Mouse (Mus musculus) hindbrain, embryonic 16.5 days (tissue): Measurements from ENCODE around the gene Stx4a. TPM values are rescaled to one million over a fixed set of nuclear protein-coding genes. Genes with fewer than 3 reads are reported as not detected.

Source experiments
- ATAC-seq: fragments of 200-750 bp; cut with Nextera tagmentation; 2 replicates; pipeline ENCODE4 v1.8.0; 2017; ENCODE audit warnings: moderate TSS enrichment, moderate library complexity
- H3K27ac ChIP-seq: fragments of 300-500 bp; sonication (generic); 2 replicates; pipeline ENCODE4 v1.5.1; 2014; ENCODE audit warnings: low read depth, mild to moderate bottlenecking, control low read depth, low read length, moderate library complexity
- H3K27me3 ChIP-seq: fragments of 300-500 bp; sonication (generic); replicated peaks from 2 replicates; pipeline ENCODE4 v1.6.1; 2014; ENCODE audit warnings: low read length; ENCODE audit not compliant: control insufficient read depth, insufficient read depth
- H3K36me3 ChIP-seq: fragments of 300-500 bp; sonication (generic); 2 replicates; pipeline ENCODE4 v1.6.1; 2014; ENCODE audit warnings: mild to moderate bottlenecking, low read length, moderate library complexity, mixed read lengths; ENCODE audit not compliant: control insufficient read depth, insufficient read depth
- H3K4me1 ChIP-seq: fragments of 300-500 bp; sonication (generic); 2 replicates; pipeline ENCODE4 v1.6.1; 2014; ENCODE audit warnings: low read depth, low read length; ENCODE audit not compliant: control insufficient read depth, insufficient read depth
- H3K4me2 ChIP-seq: fragments of 300-500 bp; sonication (generic); 2 replicates; pipeline ENCODE4 v1.6.1; 2014; ENCODE audit warnings: mild to moderate bottlenecking, low read length, control low read depth, moderate library complexity
- H3K4me3 ChIP-seq: fragments of 300-500 bp; sonication (generic); 2 replicates; pipeline ENCODE4 v1.5.1; 2014; ENCODE audit warnings: mild to moderate bottlenecking, low read length, control low read depth, moderate library complexity
- H3K9ac ChIP-seq: fragments of 300-500 bp; sonication (generic); 2 replicates; pipeline ENCODE4 v1.6.1; 2014; ENCODE audit warnings: low read depth, mild to moderate bottlenecking, control low read depth, low read length, moderate library complexity
- H3K9me3 ChIP-seq: fragments of 300-500 bp; sonication (generic); 2 replicates; pipeline ENCODE4 v1.6.1; 2014; ENCODE audit warnings: mild to moderate bottlenecking, low read length, moderate library complexity; ENCODE audit not compliant: control insufficient read depth
- WGBS: fragments of 180-500 bp; shearing (Covaris S2); extraction: QIAGEN DNeasy Blood & Tissue Kit; methylation state at CpG from one replicate; pipeline ENCODE4 v1.1.7; 2014; 5-methylcytosine and 5-hydroxymethylcytosine counted together
- polyA plus RNA-seq: library from polyadenylated mRNA; unstranded; fragments of >200 nt; fragmentation: Nextera tagmentation; extraction: Ambion mirVana; gene quantifications from 2 replicates; pipeline ENCODE4 v1.2.1, GENCODE M21; 2015

Stx4a gene
- polyA plus RNA-seq, 1 experiment from 2014 or later = 21.6 TPM

DNA sequence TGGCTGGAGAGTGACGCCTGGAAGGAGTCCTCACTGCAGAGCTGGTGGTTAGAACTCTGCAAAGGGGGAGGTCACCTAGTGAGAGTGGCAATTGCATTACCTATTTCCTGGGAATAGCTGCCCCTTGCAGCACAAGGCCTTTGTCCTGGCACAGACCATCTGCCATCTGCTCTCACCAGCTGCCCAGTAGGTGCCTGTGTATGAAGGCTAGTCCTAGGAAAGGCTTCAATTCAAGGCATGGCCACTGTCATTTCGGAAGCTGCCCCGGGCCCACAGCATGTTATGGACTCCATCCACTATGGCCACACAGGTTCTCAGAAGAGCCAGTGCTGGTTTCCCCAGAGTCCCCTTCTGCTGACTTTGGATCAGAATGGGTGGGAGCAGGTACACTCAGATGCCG, 25.5 kb upstream of the Stx4a start:
- Histone ChIP-seq H3K4me2 (no peak overlapping the region), H3K9ac (no peak overlapping the region), H3K4me1 (peaks cover 6% of the 10 kb centered on the region; the same call in 1 of the 2 replicates), H3K27me3 (no peaks in the 10 kb centered on the region), H3K36me3 (peaks cover 46% of the 10 kb centered on the region), H3K9me3 (no peaks in the 10 kb centered on the region), H3K4me3 (no peak overlapping the region), H3K27ac (no peak overlapping the region)
- WGBS = 85% methylated on average over 4 of the region's 4 CpGs
- no peak for ATAC-seq

DNA sequence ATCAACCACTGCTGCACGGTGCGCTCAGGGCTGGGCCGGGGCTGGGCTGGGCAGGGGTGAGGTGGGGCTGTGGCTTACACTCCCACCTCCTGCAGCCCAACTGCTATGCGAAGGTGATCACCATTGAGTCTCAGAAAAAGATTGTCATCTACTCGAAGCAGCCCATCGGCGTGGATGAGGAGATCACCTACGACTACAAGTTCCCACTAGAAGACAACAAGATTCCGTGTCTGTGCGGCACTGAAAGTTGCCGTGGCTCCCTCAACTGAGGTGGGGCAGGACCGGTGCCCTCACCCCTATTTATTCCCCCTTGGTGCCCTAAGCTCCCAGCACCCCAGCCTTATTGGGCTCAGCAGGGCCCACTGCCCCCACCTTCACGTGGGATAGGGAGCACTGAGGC, 24.9 kb upstream of the Stx4a start:
- no peak for ATAC-seq
- no peak overlapping the region for H3K27ac ChIP-seq
- H3K4me3 ChIP-seq = no peak overlapping the region
- H3K36me3 ChIP-seq = peaks cover 44% of the 10 kb centered on the region
- no peak overlapping the region for H3K4me2 ChIP-seq
- H3K27me3 ChIP-seq = no peaks in the 10 kb centered on the region
- WGBS = 90% methylated on average over 12 of the region's 13 CpGs
- H3K9me3 ChIP-seq = no peaks in the 10 kb centered on the region
- H3K4me1 ChIP-seq = peaks cover 6% of the 10 kb centered on the region; the same call in 1 of the 2 replicates
- H3K9ac ChIP-seq = no peak overlapping the region

DNA sequence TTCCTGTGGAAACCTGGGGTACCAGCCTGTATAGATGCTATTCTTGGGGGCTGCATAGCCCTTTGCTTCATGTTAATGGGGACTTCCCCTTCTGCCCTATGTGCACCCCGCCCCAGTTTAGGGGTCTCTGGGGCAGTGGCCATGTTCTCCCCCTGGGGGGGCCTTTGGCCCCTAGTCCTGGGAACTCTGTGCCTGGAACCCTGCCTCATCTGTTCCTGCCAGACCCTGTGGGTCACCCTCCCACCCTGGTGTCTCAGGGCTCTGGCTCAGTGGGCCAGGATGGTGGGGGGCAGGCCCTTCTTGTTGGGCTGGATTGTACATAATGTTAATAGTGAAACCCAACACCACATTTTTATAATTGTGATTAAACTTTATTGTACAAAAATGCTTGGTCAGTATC, 24.4 kb upstream of the Stx4a start:
- no peak overlapping the region for H3K9ac ChIP-seq
- peaks cover 6% of the 10 kb centered on the region; the same call in 1 of the 2 replicates for H3K4me1 ChIP-seq
- peak overlapping the region; percentile 23; the same call in 1 of the 2 replicates for H3K27ac ChIP-seq
- H3K9me3 ChIP-seq = no peaks in the 10 kb centered on the region
- H3K36me3 ChIP-seq = peaks cover 47% of the 10 kb centered on the region
- WGBS = 88% methylated on average over 1 of the region's 1 CpGs
- no peaks in the 10 kb centered on the region for H3K27me3 ChIP-seq
- no peak overlapping the region for H3K4me2 ChIP-seq
- no peak overlapping the region for H3K4me3 ChIP-seq
- no peak for ATAC-seq

DNA sequence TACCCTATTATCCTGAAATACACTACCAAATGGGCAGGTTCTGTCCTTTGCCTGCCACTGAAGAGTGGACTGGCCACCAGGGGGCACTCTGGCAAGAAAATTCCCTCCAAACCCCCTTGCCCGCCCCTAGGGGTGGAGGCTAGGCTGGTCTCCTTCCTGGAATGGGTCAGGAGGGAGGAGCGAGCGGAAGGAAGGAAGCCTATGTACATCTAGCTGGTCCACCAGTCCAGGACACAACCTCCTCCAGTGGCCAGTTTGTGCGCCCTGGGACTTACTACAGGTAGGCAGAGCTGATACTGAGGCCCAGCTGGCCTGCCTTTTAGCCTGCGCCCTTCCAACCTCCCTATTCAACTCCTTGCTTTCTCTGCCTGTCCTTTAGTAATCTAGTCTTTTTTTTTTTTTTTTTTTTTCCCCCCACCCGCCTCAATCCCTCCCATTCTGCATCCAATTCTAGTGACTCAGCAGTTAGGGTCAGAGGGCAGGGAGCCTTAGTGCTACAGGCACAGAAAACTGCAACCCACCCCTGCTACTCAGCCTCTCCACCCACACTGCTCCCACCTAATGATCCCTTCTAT, 23.6 kb upstream of the Stx4a start, which contains the start of gene Hsd3b7:
Gene Hsd3b7 (plus strand): TSS at position 170 of the 575 bp plus-strand sequence.
- Histone ChIP-seq H3K9me3 (no peaks in the 10 kb centered on the region), H3K9ac (0 out of 2 replicates have a peak within 1 kb of the TSS, but pooled peaks have one; percentile 27), H3K4me3 (no peak within 1 kb of the TSS), H3K36me3 (peaks cover 43% of the 10 kb centered on the region), H3K27ac (peak within 1 kb of the TSS; percentile 23; the same call in 1 of the 2 replicates), H3K4me1 (peaks cover 6% of the 10 kb centered on the region; the same call in 1 of the 2 replicates), H3K27me3 (no peaks in the 10 kb centered on the region), H3K4me2 (peak within 1 kb of the TSS; percentile 24)
- peak; percentile 79 for ATAC-seq
- 26% methylated on average over 6 of the region's 6 CpGs for whole genome bisulfite sequencing

DNA sequence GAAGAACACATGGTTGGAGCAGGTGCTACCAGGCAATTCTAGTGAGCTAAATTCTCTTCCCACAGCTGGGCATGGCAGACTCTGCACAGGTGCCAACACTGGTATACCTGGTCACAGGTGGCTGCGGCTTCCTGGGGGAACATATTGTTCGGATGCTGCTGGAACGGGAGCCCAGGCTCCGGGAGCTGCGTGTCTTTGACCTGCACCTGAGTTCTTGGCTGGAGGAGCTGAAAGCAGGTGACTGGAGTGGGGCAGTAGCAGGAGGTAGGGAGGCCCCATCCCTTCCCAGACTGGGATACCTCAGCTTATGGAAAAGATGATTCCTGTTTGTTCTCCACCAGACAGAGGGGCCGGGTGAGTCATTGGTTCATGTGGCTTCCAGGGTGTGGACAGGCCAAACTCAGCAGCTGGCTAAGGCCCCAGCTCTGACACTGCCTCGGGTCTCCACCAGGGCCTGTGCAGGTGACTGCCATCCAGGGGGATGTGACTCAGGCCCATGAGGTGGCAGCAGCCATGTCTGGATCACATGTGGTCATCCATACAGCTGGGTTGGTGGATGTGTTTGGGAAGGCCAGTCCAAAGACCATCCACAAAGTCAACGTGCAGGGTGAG, 23.0 kb upstream of the Stx4a start:
- no peak overlapping the region for H3K4me3 ChIP-seq
- no peak overlapping the region for H3K27ac ChIP-seq
- H3K4me2 ChIP-seq = peak overlapping the region; percentile 24
- H3K27me3 ChIP-seq = no peaks in the 10 kb centered on the region
- ATAC-seq = no peak
- peaks cover 6% of the 10 kb centered on the region; the same call in 1 of the 2 replicates for H3K4me1 ChIP-seq
- H3K36me3 ChIP-seq = peaks cover 41% of the 10 kb centered on the region
- no peaks in the 10 kb centered on the region for H3K9me3 ChIP-seq
- 87% methylated on average over 8 of the region's 8 CpGs for WGBS
- 0 out of 2 replicates have a peak overlapping the region, but pooled peaks have one; percentile 27 for H3K9ac ChIP-seq

DNA sequence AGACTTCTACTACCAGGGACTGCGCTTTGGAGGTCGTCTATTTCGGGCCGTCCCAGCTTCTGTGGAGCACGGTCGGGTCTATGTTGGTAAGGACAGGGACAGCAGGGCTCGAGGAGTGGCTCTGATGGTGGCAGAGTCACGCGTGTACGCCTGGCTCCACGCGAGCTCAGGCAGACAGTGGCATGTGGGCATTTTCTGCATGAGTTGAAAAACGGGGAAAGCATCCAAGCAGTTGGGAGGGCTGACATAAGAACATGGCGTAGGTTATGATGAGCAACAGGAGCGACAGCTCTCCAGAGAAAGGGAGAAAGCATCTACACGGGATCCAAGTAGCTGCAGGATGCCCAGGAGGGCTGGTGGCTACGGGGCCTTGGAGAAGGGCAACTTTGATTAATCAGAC, 21.8 kb upstream of the Stx4a start:
- peaks cover 35% of the 10 kb centered on the region for H3K36me3 ChIP-seq
- WGBS = 90% methylated on average over 17 of the region's 17 CpGs
- no peaks in the 10 kb centered on the region for H3K27me3 ChIP-seq
- no peak overlapping the region for H3K27ac ChIP-seq
- H3K4me1 ChIP-seq = peaks cover 6% of the 10 kb centered on the region; the same call in 1 of the 2 replicates
- H3K4me2 ChIP-seq = no peak overlapping the region
- ATAC-seq = no peak
- H3K9me3 ChIP-seq = no peaks in the 10 kb centered on the region
- H3K9ac ChIP-seq = no peak overlapping the region
- H3K4me3 ChIP-seq = no peak overlapping the region

DNA sequence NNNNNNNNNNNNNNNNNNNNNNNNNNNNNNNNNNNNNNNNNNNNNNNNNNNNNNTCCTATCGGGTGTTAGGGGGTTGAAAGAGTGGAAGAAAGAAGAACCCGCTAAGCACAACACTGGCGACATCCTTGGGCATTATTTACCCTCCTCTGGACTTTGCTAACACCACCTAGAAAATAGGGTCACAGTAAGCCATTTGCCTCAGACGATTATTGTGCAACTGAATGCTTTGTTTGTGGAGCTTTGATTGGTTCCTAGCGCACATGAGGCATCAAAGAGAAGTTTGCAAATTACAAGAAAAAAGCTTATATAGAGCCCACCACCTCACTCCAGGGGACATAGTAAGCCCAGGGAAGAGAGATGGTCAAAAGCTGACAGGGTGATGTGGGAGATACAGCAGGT, 15.3 kb upstream of the Stx4a start:
- Histone ChIP-seq H3K4me2 (no peak overlapping the region), H3K27ac (no peak overlapping the region), H3K9me3 (no peaks in the 10 kb centered on the region), H3K9ac (no peak overlapping the region), H3K4me1 (no peaks in the 10 kb centered on the region), H3K4me3 (no peak overlapping the region), H3K27me3 (no peaks in the 10 kb centered on the region), H3K36me3 (peaks cover 29% of the 10 kb centered on the region)
- 78% methylated on average over 5 of the region's 5 CpGs for WGBS
- no peak for ATAC-seq

DNA sequence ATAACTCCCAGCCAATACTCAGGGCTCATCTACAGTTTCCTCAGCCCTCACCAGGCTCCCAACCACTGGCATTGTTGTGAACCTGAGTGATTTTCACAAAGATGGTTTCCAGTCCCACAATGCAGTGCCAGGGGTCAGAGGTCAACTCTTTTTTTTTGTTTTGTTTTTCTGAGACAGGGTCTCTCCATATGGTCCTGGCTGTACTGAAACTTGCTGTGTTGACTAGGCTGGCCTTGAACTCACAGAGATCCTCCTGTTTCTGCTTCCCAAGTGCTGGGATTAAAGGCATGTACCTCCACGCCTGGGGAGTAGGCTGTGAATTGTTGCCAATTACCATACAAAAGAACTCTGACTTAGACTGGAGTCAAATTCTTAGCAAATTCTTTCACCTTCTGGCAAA, 14.2 kb upstream of the Stx4a start:
- 74% methylated on average over 1 of the region's 1 CpGs for WGBS
- Histone ChIP-seq H3K9ac (no peak overlapping the region), H3K36me3 (peaks cover 35% of the 10 kb centered on the region), H3K27me3 (no peaks in the 10 kb centered on the region), H3K27ac (no peak overlapping the region), H3K4me3 (no peak overlapping the region), H3K4me2 (no peak overlapping the region), H3K9me3 (no peaks in the 10 kb centered on the region), H3K4me1 (no peaks in the 10 kb centered on the region)
- ATAC-seq = no peak

DNA sequence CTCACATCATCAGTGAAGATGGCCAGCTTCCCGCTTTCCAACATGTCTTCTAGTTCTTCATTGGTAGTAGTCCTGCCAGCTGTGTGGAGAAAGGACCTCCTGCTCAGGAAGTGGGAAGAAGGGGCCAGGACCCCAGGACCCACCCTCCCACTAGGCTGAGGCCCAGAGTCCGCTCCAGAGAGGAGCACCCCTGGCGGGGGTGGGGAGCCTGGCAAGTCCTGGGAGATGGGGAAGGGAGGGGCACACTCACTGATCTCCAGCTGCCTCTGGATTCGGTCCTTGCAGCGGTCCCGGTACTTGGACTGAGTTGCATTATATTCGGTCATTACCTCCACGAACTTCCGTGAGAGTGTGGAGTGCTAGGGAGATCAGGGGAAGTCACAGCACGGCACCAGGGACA, 13.4 kb upstream of the Stx4a start:
- peaks cover 35% of the 10 kb centered on the region for H3K36me3 ChIP-seq
- WGBS = 70% methylated on average over 10 of the region's 10 CpGs
- no peak for ATAC-seq

More for the DNA sequence above, 13.4 kb upstream of the Stx4a start:
- H3K27ac ChIP-seq = no peak overlapping the region
- H3K9ac ChIP-seq = no peak overlapping the region
- H3K4me3 ChIP-seq = no peak overlapping the region
- H3K9me3 ChIP-seq = no peaks in the 10 kb centered on the region
- H3K4me2 ChIP-seq = no peak overlapping the region
- no peaks in the 10 kb centered on the region for H3K4me1 ChIP-seq
- no peaks in the 10 kb centered on the region for H3K27me3 ChIP-seq
